Mouse (Mus musculus): ENCODE measurements at regions not wholly inside any gene's neighbourhood (a gene's known extent, or its start where the extent isn't known, plus 50 kb on each side); places are given as distances from the start of the nearest gene placed in this dataset.

- DNase-seq (ENCODE audit: low read depth, low spot score) = no peak
These were observed 263.1 kb upstream of the Tbl1xr1 start for GRCm38 (mm10) chr3:21813401-21813800.

- DNase-seq (ENCODE audit: low read depth, low spot score) = no peak
These were observed 259.2 kb upstream of the Tbl1xr1 start for GRCm38 (mm10) chr3:21816968-21817858.

- DNase-seq (ENCODE audit: low read depth, low spot score) = no peak
These were observed 257.4 kb upstream of the Tbl1xr1 start for GRCm38 (mm10) chr3:21819030-21819429.

- DNase-seq (ENCODE audit: low read depth, low spot score) = no peak
These were observed 256.3 kb upstream of the Tbl1xr1 start for GRCm38 (mm10) chr3:21820051-21820598.

- no peak for DNase-seq (ENCODE audit: low read depth, low spot score)
These were observed 253.8 kb upstream of the Tbl1xr1 start for GRCm38 (mm10) chr3:21822675-21823074.

GRCm38 (mm10) chr3:21823331-21823730 lies 253.1 kb upstream of the Tbl1xr1 start:
- DNase-seq (ENCODE audit: low read depth, low spot score) = no peak

GRCm38 (mm10) chr3:21824101-21824880 lies 252.2 kb upstream of the Tbl1xr1 start:
- DNase-seq (ENCODE audit: low read depth, low spot score) = no peak

GRCm38 (mm10) chr3:21824913-21825610 lies 251.4 kb upstream of the Tbl1xr1 start:
- no peak for DNase-seq (ENCODE audit: low read depth, low spot score)

- DNase-seq (ENCODE audit: low read depth, low spot score) = no peak
These were observed 248.8 kb upstream of the Tbl1xr1 start for GRCm38 (mm10) chr3:21827656-21828055.

GRCm38 (mm10) chr3:21833111-21833510 lies 243.3 kb upstream of the Tbl1xr1 start:
- no peak for DNase-seq (ENCODE audit: low read depth, low spot score)

GRCm38 (mm10) chr3:21835526-21835925 lies 240.9 kb upstream of the Tbl1xr1 start:
- no peak for DNase-seq (ENCODE audit: low read depth, low spot score)

GRCm38 (mm10) chr3:21837297-21837946 lies 239.0 kb upstream of the Tbl1xr1 start:
- DNase-seq (ENCODE audit: low read depth, low spot score) = no peak

GRCm38 (mm10) chr3:21840751-21841488 lies 235.5 kb upstream of the Tbl1xr1 start:
- DNase-seq (ENCODE audit: low read depth, low spot score) = peak; percentile 13

- DNase-seq (ENCODE audit: low read depth, low spot score) = no peak
These were observed 234.9 kb upstream of the Tbl1xr1 start for GRCm38 (mm10) chr3:21841506-21841905.

- DNase-seq (ENCODE audit: low read depth, low spot score) = no peak
These were observed 233.7 kb upstream of the Tbl1xr1 start for GRCm38 (mm10) chr3:21842545-21843291.

GRCm38 (mm10) chr3:21843292-21843852 lies 233.1 kb upstream of the Tbl1xr1 start:
- DNase-seq (ENCODE audit: low read depth, low spot score) = no peak

- DNase-seq (ENCODE audit: low read depth, low spot score) = no peak
These were observed 226.6 kb upstream of the Tbl1xr1 start for GRCm38 (mm10) chr3:21849831-21850230.

GRCm38 (mm10) chr3:21850977-21851376 lies 225.5 kb upstream of the Tbl1xr1 start:
- no peak for DNase-seq (ENCODE audit: low read depth, low spot score)

GRCm38 (mm10) chr3:21854340-21854739 lies 222.1 kb upstream of the Tbl1xr1 start:
- DNase-seq (ENCODE audit: low read depth, low spot score) = no peak
